Mouse (Mus musculus) spleen, adult 2 months (tissue): ENCODE data around the gene Sec22b.

Experiments used
- CTCF ChIP-seq: fragments of 200-500 bp; IDR thresholded peaks from 2 replicates; pipeline ENCODE4 v1.5.1; 2011; ENCODE audit warnings: mild to moderate bottlenecking, inconsistent platforms; ENCODE audit not compliant: insufficient read depth, insufficient read length, insufficient replicate concordance; ENCODE audit errors: extremely low read depth
- POLR2A ChIP-seq: fragments of 200-500 bp; IDR thresholded peaks from 2 replicates; pipeline ENCODE4 v1.6.1; 2011; ENCODE audit warnings: low read depth, low read length, inconsistent platforms

DNA sequence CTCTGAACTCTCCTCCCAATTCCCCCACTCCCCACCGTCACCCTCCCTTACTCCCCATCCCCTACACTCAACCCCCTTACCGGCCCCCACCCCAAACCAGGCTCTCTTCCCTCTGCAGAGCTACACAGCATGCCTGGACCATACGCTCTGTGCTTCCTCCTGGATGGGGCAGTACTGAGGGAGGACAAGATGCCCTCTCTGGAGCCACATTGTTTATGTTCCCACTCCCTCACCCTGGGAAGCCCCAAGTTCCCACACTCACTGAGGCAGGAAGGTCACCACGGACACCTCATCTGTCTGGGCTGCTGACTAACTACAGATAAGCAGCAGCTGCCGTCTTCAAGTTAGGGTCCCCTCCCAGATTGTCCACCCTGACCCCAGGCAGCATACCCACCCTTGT is 71.2 kb downstream of the Sec22b start:
- TF ChIP-seq POLR2A: no peak
- TF ChIP-seq CTCF: no peak
